Mouse (Mus musculus) myocyte (in vitro differentiated cells): ENCODE results near the gene Gngt2. TPM values are rescaled to one million over a fixed set of nuclear protein-coding genes. Genes with fewer than 3 reads are reported as not detected.

Source experiments
- H3K27me3 ChIP-seq: one replicate; pipeline ENCODE4 v1.6.1; 2011; ENCODE audit not compliant: control insufficient read depth, insufficient read depth, insufficient read length
- H3K36me3 ChIP-seq: one replicate; pipeline ENCODE4 v1.6.1; 2011; ENCODE audit not compliant: control insufficient read depth, insufficient read depth
- H3K4me2 ChIP-seq: one replicate; pipeline ENCODE4 v1.6.1; 2011; ENCODE audit warnings: low read depth, control low read depth
- H3K4me3 ChIP-seq: one replicate; pipeline ENCODE4 v1.5.1; 2011; ENCODE audit warnings: mild to moderate bottlenecking, control low read depth, moderate library complexity
- H3K79me2 ChIP-seq: one replicate; pipeline ENCODE4 v1.6.1; 2011; ENCODE audit not compliant: control insufficient read depth, insufficient read depth
- H3ac ChIP-seq: one replicate; pipeline ENCODE4 v1.6.1; 2011; ENCODE audit not compliant: control insufficient read depth, insufficient read length
- CEBPB ChIP-seq: IDR thresholded peaks from 2 replicates; pipeline ENCODE4 v1.6.1; 2011; ENCODE audit warnings: mild to moderate bottlenecking, moderate library complexity; ENCODE audit not compliant: poor library complexity, insufficient read depth, severe bottlenecking
- E2F4 ChIP-seq: IDR thresholded peaks from one replicate; pipeline ENCODE4 v1.6.1; 2011; ENCODE audit warnings: mild to moderate bottlenecking, control low read depth, moderate library complexity; ENCODE audit not compliant: insufficient read depth
- MAX ChIP-seq: IDR thresholded peaks from one replicate; pipeline ENCODE4 v1.6.1; 2011; ENCODE audit warnings: low read depth, mild to moderate bottlenecking, control low read depth
- MYOD1 ChIP-seq, 3 experiments: IDR thresholded peaks; one replicate each; pipeline ENCODE4 v1.6.1; 2011; ENCODE audit warnings: control low read depth in 2 of 3, low read depth in 2 of 3, mild to moderate bottlenecking in 2 of 3, moderate library complexity in 1 of 3; ENCODE audit not compliant: insufficient read length in 2 of 3, control insufficient read depth in 1 of 3
- MYOG ChIP-seq, 3 experiments: IDR thresholded peaks; one replicate each; pipeline ENCODE4 v1.6.1; 2011; ENCODE audit warnings: control low read depth in 2 of 3, low read depth in 2 of 3, mild to moderate bottlenecking in 2 of 3; ENCODE audit not compliant: insufficient read length in 2 of 3, control insufficient read depth in 1 of 3, insufficient read depth in 1 of 3
- POLR2A ChIP-seq: IDR thresholded peaks from one replicate; pipeline ENCODE4 v1.6.1; 2011; ENCODE audit warnings: low read depth, mild to moderate bottlenecking, control low read depth, moderate library complexity; ENCODE audit not compliant: insufficient read length
- POLR2AphosphoS2 ChIP-seq: IDR thresholded peaks from one replicate; pipeline ENCODE4 v1.6.1; 2011; ENCODE audit warnings: low read depth, control low read depth; ENCODE audit not compliant: insufficient read length
- REST ChIP-seq: IDR thresholded peaks from one replicate; pipeline ENCODE4 v1.6.1; 2011; ENCODE audit warnings: mild to moderate bottlenecking, control low read depth, moderate library complexity; ENCODE audit not compliant: insufficient read depth, insufficient read length
- SRF ChIP-seq: IDR thresholded peaks from one replicate; pipeline ENCODE4 v1.6.1; 2011; ENCODE audit warnings: low read depth; ENCODE audit not compliant: control insufficient read depth, insufficient read length
- TCF12 ChIP-seq: IDR thresholded peaks from one replicate; pipeline ENCODE4 v1.6.1; 2011; ENCODE audit warnings: mild to moderate bottlenecking, control low read depth; ENCODE audit not compliant: poor library complexity, insufficient read depth, severe bottlenecking
- TCF3 ChIP-seq: IDR thresholded peaks from one replicate; pipeline ENCODE4 v1.6.1; 2011; ENCODE audit warnings: low read depth, control low read depth; ENCODE audit not compliant: insufficient read length
- USF1 ChIP-seq: IDR thresholded peaks from one replicate; pipeline ENCODE4 v1.6.1; 2011; ENCODE audit warnings: low read depth, mild to moderate bottlenecking, control low read depth, moderate library complexity
- polyA plus RNA-seq: library from polyadenylated mRNA; unstranded; fragments of >200 nt; fragmentation: generic; extraction: Trizol; gene quantifications from one replicate; pipeline ENCODE4 v1.2.1, GENCODE M21; 2012; ENCODE audit warnings: missing spikeins

The Gngt2 gene
- polyA plus RNA-seq, 1 experiment, result 1.1 TPM

DNA sequence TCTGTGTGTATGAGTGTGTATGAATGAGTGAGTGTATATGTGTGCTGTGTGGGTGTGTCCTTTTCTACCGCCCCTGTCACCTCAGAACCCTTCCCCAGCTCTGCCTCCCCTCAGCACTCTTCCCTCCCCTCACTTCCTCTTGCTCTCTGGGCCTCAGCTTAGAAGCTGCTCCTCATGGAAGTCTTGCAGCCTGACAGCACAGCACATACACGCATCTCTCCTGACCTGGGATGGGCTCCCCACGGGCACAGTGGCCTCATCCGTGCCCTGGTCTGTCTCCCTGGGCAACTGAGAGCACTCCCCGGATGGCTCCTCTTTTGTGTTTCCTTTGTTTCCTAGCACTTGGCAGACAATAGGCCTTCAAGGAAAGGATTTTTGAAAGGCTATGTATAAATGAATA, 27.4 kb upstream of the Gngt2 start:
- H3ac ChIP-seq, result no peak overlapping the region
- no peaks in the 10 kb centered on the region for H3K79me2 ChIP-seq
- TF ChIP-seq REST, result no peak
- no peak for TF ChIP-seq E2F4
- no peak for TF ChIP-seq POLR2AphosphoS2
- no peak for TF ChIP-seq CEBPB
- no peak for TF ChIP-seq TCF12
- no peak for TF ChIP-seq SRF
- no peak overlapping the region for H3K4me2 ChIP-seq
- H3K27me3 ChIP-seq, result no peaks in the 10 kb centered on the region
- no peaks in the 10 kb centered on the region for H3K36me3 ChIP-seq
- no peak overlapping the region for H3K4me3 ChIP-seq

DNA sequence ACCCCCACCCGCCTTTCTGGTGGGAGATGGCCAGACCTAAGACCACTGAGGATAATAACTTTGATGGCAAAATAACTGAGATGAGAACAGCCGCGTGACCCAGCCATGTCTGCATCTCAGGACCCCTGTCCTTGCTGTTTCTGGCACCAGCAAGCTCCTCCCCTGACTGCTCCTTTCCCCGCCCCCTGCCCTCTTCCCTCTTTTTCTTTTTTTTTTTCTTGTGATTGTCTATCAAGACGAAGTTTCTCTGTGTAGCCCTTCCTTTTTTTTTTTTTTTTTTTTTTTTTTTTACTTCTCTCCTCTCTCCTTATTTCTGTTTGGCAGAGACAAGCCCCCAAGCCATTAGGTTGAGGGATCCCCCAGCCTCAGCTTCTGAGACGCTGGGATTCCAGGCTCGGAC, 26.2 kb upstream of the Gngt2 start:
- TF ChIP-seq REST (no peak), POLR2AphosphoS2 (no peak), MYOG (IDR thresholded peaks at IDR 0.05; ENCODE audit: control insufficient read depth in 1 of 3, insufficient read depth in 1 of 3, insufficient read length in 2 of 3, low read depth in 2 of 3) (no peak), SRF (no peak), TCF3 (no peak), MYOD1 (IDR thresholded peaks at IDR 0.05; ENCODE audit: control insufficient read depth in 1 of 3, insufficient read length in 2 of 3, low read depth in 2 of 3) (no peak), E2F4 (no peak), POLR2A (no peak), CEBPB (no peak), MAX (no peak), TCF12 (no peak)
- no peaks in the 10 kb centered on the region for H3K79me2 ChIP-seq
- no peak overlapping the region for H3K4me2 ChIP-seq
- H3K36me3 ChIP-seq, result no peaks in the 10 kb centered on the region
- no peak overlapping the region for H3K4me3 ChIP-seq
- no peak overlapping the region for H3ac ChIP-seq
- no peaks in the 10 kb centered on the region for H3K27me3 ChIP-seq

DNA sequence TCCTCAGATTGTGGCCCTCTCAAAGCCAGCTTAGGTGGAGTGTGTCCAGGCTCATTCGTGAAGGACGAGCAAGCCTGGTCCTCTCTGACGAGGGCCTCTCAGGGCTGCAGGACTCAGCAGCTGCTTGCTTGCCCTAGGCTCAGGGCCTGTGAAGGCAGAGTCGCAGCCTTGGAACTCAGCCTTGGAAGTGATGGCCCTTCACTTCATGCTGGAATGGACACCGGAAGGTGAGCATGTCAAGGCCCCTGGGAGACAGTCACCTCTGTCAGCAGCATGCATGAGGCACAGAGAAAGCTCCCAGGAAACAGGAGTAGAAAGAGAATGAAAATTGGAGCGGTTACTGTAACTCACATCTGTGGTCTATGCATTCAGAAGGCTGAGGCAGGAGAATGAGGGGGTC, 25.3 kb upstream of the Gngt2 start:
- no peaks in the 10 kb centered on the region for H3K79me2 ChIP-seq
- no peak overlapping the region for H3ac ChIP-seq
- TF ChIP-seq TCF12, result no peak
- no peak for TF ChIP-seq POLR2AphosphoS2
- no peak for TF ChIP-seq MAX
- TF ChIP-seq POLR2A, result no peak
- TF ChIP-seq MYOD1 (IDR thresholded peaks at IDR 0.05; ENCODE audit: control insufficient read depth in 1 of 3, insufficient read length in 2 of 3, low read depth in 2 of 3), result no peak
- no peak for TF ChIP-seq CEBPB
- TF ChIP-seq E2F4, result no peak
- TF ChIP-seq MYOG (IDR thresholded peaks at IDR 0.05; ENCODE audit: control insufficient read depth in 1 of 3, insufficient read depth in 1 of 3, insufficient read length in 2 of 3, low read depth in 2 of 3), result no peak
- no peak for TF ChIP-seq TCF3
- TF ChIP-seq USF1, result no peak
- TF ChIP-seq SRF, result no peak
- no peaks in the 10 kb centered on the region for H3K27me3 ChIP-seq
- H3K36me3 ChIP-seq, result no peaks in the 10 kb centered on the region
- no peak overlapping the region for H3K4me3 ChIP-seq
- no peak overlapping the region for H3K4me2 ChIP-seq

DNA sequence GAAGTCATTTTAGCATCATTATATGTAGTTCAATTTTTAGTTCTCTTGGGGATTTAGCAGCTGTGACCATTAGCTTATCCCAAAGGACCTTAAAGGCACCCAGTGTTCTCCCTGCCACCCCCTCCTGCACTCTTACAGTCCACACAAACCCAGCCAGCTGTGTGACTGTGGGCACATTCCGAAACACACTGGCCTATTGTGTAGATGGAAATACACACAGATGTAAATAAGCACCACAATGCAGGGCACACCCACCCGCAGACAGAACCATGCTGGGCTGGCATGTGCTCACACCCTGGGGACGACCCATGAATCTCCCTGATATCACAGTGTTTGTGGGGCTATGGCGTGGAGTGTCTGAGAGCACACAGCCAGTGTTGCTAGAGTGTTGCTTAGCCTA, 24.8 kb upstream of the Gngt2 start:
- no peak overlapping the region for H3K4me3 ChIP-seq
- H3K4me2 ChIP-seq, result no peak overlapping the region
- no peaks in the 10 kb centered on the region for H3K27me3 ChIP-seq
- TF ChIP-seq MAX, result no peak
- TF ChIP-seq MYOG (IDR thresholded peaks at IDR 0.05; ENCODE audit: control insufficient read depth in 1 of 3, insufficient read depth in 1 of 3, insufficient read length in 2 of 3, low read depth in 2 of 3), result no peak
- TF ChIP-seq POLR2AphosphoS2, result no peak
- no peak for TF ChIP-seq MYOD1 (IDR thresholded peaks at IDR 0.05; ENCODE audit: control insufficient read depth in 1 of 3, insufficient read length in 2 of 3, low read depth in 2 of 3)
- TF ChIP-seq POLR2A, result no peak
- no peak for TF ChIP-seq E2F4
- no peak for TF ChIP-seq SRF
- no peak for TF ChIP-seq CEBPB
- TF ChIP-seq TCF3, result no peak
- no peak for TF ChIP-seq REST
- no peak for TF ChIP-seq USF1
- TF ChIP-seq TCF12, result no peak
- H3ac ChIP-seq, result no peak overlapping the region
- H3K79me2 ChIP-seq, result no peaks in the 10 kb centered on the region
- H3K36me3 ChIP-seq, result no peaks in the 10 kb centered on the region

DNA sequence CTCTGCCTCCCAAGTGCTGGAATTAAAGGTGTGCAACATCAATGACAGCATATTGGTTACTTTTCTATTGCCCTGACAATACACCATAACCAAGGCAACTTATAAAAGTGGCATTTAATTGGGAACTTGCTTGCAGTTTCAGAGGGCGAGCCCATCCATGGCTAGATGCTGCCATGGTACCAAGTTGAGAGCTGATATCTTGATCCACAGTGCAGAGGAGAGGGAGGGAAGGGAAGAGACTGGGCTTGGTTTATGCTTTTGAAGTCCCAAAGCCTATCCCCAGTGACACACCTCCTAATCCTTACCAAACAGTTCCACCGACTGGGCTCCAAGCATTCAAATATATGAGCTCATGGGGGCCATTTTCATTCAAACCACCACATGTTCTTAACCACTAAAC, 22.9 kb upstream of the Gngt2 start:
- Histone ChIP-seq H3K4me3 (no peak overlapping the region), H3K27me3 (no peaks in the 10 kb centered on the region), H3K4me2 (no peak overlapping the region), H3ac (no peak overlapping the region), H3K36me3 (no peaks in the 10 kb centered on the region), H3K79me2 (no peaks in the 10 kb centered on the region)
- TF ChIP-seq REST (no peak), POLR2AphosphoS2 (no peak), TCF12 (no peak), MYOD1 (IDR thresholded peaks at IDR 0.05; ENCODE audit: control insufficient read depth in 1 of 3, insufficient read length in 2 of 3, low read depth in 2 of 3) (no peak), CEBPB (no peak), POLR2A (no peak), MYOG (IDR thresholded peaks at IDR 0.05; ENCODE audit: control insufficient read depth in 1 of 3, insufficient read depth in 1 of 3, insufficient read length in 2 of 3, low read depth in 2 of 3) (no peak), MAX (no peak), TCF3 (no peak), E2F4 (no peak), SRF (no peak), USF1 (no peak)
